Mouse (Mus musculus) megakaryocyte, embryonic 14.5 days (primary cell): ENCODE data around the gene Kmt2b. TPM values are rescaled to one million over a fixed set of nuclear protein-coding genes. Genes with fewer than 3 reads are reported as not detected.

Experiments
- H3K27me3 ChIP-seq: replicated peaks from 2 replicates; pipeline ENCODE3; 2012; ENCODE audit warnings: inconsistent platforms
- H3K36me3 ChIP-seq: replicated peaks from 2 replicates; pipeline ENCODE3; 2012; ENCODE audit warnings: low read length, inconsistent platforms, mixed read lengths
- H3K4me1 ChIP-seq: 2 replicates; pipeline ENCODE4 v1.6.1; 2012; ENCODE audit warnings: inconsistent platforms
- H3K4me3 ChIP-seq: replicated peaks from 2 replicates; pipeline ENCODE3; 2012; ENCODE audit warnings: moderate library complexity, mild to moderate bottlenecking, inconsistent platforms
- H3K9me3 ChIP-seq: 2 replicates; pipeline ENCODE4 v1.6.1; 2012; ENCODE audit warnings: inconsistent platforms
- FLI1 ChIP-seq: IDR thresholded peaks from 2 replicates; pipeline ENCODE4 v1.6.1; 2012; ENCODE audit warnings: low read length, inconsistent platforms, mixed read lengths
- GATA1 ChIP-seq: IDR thresholded peaks from 3 replicates; pipeline ENCODE4 v1.6.1; 2012; ENCODE audit warnings: mixed read lengths, low read length, inconsistent platforms, borderline replicate concordance
- polyA plus RNA-seq: library from polyadenylated mRNA; stranded (reverse); fragments of >175 nt; gene quantifications from 2 replicates; pipeline ENCODE4 v1.2.3, GENCODE M21; 2012; ENCODE audit warnings: low replicate concordance; ENCODE audit not compliant: insufficient read depth

Kmt2b gene
- polyA plus RNA-seq, 1 experiment = 20.0 TPM

- peaks cover 38% of the 10 kb centered on the region for H3K4me1 ChIP-seq
- TF ChIP-seq GATA1 (no peak), FLI1 (no peak)
- H3K27me3 ChIP-seq = no peaks in the 10 kb centered on the region
- peak overlapping the region; percentile 5 for H3K4me3 ChIP-seq
- H3K9me3 ChIP-seq = no peaks in the 10 kb centered on the region
- peaks cover 59% of the 10 kb centered on the region for H3K36me3 ChIP-seq
These were observed 37.9 kb downstream of the Kmt2b start for GRCm38 (mm10) chr7:30550603-30551002.

GRCm38 (mm10) chr7:30549880-30550279, 38.6 kb downstream of the Kmt2b start:
- Histone ChIP-seq H3K9me3 (no peaks in the 10 kb centered on the region), H3K4me3 (no peak overlapping the region), H3K36me3 (peaks cover 54% of the 10 kb centered on the region), H3K4me1 (peaks cover 38% of the 10 kb centered on the region), H3K27me3 (no peaks in the 10 kb centered on the region)
- TF ChIP-seq FLI1 = no peak
- TF ChIP-seq GATA1 = no peak

GRCm38 (mm10) chr7:30544327-30544726, 44.2 kb downstream of the Kmt2b start:
- TF ChIP-seq GATA1 (no peak), FLI1 (no peak)
- peaks cover 76% of the 10 kb centered on the region for H3K36me3 ChIP-seq
- no peaks in the 10 kb centered on the region for H3K27me3 ChIP-seq
- no peaks in the 10 kb centered on the region for H3K9me3 ChIP-seq
- no peak overlapping the region for H3K4me3 ChIP-seq
- no peaks in the 10 kb centered on the region; the same call in 1 of the 2 replicates for H3K4me1 ChIP-seq

- Histone ChIP-seq H3K4me1 (peaks cover 4% of the 10 kb centered on the region), H3K9me3 (no peaks in the 10 kb centered on the region), H3K27me3 (no peaks in the 10 kb centered on the region), H3K36me3 (peaks cover 59% of the 10 kb centered on the region), H3K4me3 (no peak overlapping the region)
- no peak for TF ChIP-seq GATA1
- no peak for TF ChIP-seq FLI1
These were observed 48.0 kb downstream of the Kmt2b start for GRCm38 (mm10) chr7:30540572-30540971.

- H3K4me1 ChIP-seq = peaks cover 26% of the 10 kb centered on the region
- H3K4me3 ChIP-seq = peak within 1 kb of the TSS; percentile 98
- H3K27me3 ChIP-seq = no peaks in the 10 kb centered on the region
- H3K36me3 ChIP-seq = peaks cover 54% of the 10 kb centered on the region
- H3K9me3 ChIP-seq = no peaks in the 10 kb centered on the region
- TF ChIP-seq GATA1 (no peak), FLI1 (no peak)
These were observed 53.6 kb downstream of the Kmt2b start, which contains the start of gene Arhgap33 for GRCm38 (mm10) chr7:30534633-30535577. Arhgap33 (minus strand) TSS chr7:30535060.

- no peaks in the 10 kb centered on the region for H3K27me3 ChIP-seq
- H3K9me3 ChIP-seq = no peaks in the 10 kb centered on the region
- H3K36me3 ChIP-seq = peaks cover 54% of the 10 kb centered on the region
- H3K4me3 ChIP-seq = peak overlapping the region; percentile 98
- peaks cover 26% of the 10 kb centered on the region for H3K4me1 ChIP-seq
- TF ChIP-seq FLI1 (no peak), GATA1 (no peak)
These were observed 54.4 kb downstream of the Kmt2b start for GRCm38 (mm10) chr7:30533941-30534632.

GRCm38 (mm10) chr7:30532931-30533330, 55.6 kb downstream of the Kmt2b start:
- no peaks in the 10 kb centered on the region for H3K27me3 ChIP-seq
- no peaks in the 10 kb centered on the region for H3K9me3 ChIP-seq
- H3K4me1 ChIP-seq = peaks cover 26% of the 10 kb centered on the region
- peaks cover 57% of the 10 kb centered on the region for H3K36me3 ChIP-seq
- peak overlapping the region; percentile 40 for H3K4me3 ChIP-seq
- TF ChIP-seq GATA1 (no peak), FLI1 (no peak)

GRCm38 (mm10) chr7:30531291-30531815, 57.2 kb downstream of the Kmt2b start:
- TF ChIP-seq FLI1 (no peak), GATA1 (no peak)
- Histone ChIP-seq H3K4me1 (peaks cover 26% of the 10 kb centered on the region), H3K4me3 (no peak overlapping the region), H3K36me3 (peaks cover 68% of the 10 kb centered on the region), H3K27me3 (no peaks in the 10 kb centered on the region), H3K9me3 (no peaks in the 10 kb centered on the region)

- H3K4me3 ChIP-seq = no peak overlapping the region
- H3K27me3 ChIP-seq = no peaks in the 10 kb centered on the region
- H3K9me3 ChIP-seq = no peaks in the 10 kb centered on the region
- TF ChIP-seq FLI1 = no peak
- TF ChIP-seq GATA1 = no peak
- peaks cover 95% of the 10 kb centered on the region for H3K36me3 ChIP-seq
- H3K4me1 ChIP-seq = no peaks in the 10 kb centered on the region
These were observed 61.5 kb downstream of the Kmt2b start for GRCm38 (mm10) chr7:30526981-30527380.

- peaks cover under 1% of the 10 kb centered on the region for H3K27me3 ChIP-seq
- TF ChIP-seq FLI1 = no peak
- TF ChIP-seq GATA1 = no peak
- no peaks in the 10 kb centered on the region for H3K4me1 ChIP-seq
- peaks cover 89% of the 10 kb centered on the region for H3K36me3 ChIP-seq
- no peak overlapping the region for H3K4me3 ChIP-seq
- H3K9me3 ChIP-seq = no peaks in the 10 kb centered on the region
These were observed 62.1 kb downstream of the Kmt2b start for GRCm38 (mm10) chr7:30526399-30526798.
